Mouse (Mus musculus): ENCODE results near the gene Adck1.
A peak's percentile ranks its signal among the peaks of the same experiment; 100 is the strongest.

Adck1 gene

DNA sequence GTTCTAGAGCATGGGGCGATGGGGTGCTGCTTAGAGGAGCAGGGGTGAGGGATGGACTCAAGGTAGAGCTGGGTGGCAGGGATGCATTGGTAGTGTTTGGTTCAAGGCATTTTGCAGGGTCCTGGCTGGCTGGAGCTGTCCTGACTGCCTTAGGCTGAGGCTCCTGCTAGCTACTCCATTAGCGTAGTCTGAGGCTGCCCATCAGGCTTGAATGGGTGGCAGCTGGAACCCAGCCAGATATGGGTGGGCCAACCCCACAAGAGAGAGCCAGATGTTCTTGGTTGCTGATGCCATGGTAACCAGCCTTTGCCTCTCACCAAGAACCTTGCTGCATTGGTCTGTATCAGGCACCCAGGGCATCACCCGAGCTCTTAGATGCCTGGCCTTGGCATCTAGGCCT is 66.6 kb downstream of the Adck1 start:
- no peak for DNase-seq (ENCODE audit: low spot score)

DNA sequence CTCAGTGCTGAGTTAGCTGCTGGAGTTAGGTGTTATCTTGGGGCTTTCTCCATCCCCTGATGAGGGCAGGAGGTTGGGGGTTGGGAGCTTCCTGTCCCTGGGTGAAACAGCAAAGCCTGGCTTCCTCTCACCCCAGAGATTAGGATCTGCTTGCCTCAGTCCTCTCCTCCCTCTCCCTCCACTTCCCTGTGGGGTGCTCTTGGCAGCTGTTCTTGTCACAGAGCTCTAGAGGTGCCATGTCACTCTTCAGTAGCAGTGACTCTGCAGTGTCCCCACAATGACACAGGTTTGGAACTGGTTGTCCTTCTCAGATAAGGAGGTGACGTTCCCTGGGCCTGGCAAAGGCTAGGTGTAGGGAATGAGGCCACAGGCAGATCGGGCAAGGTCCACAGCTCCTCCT is 68.4 kb downstream of the Adck1 start:
- DNase-seq (ENCODE audit: low spot score) = no peak

DNA sequence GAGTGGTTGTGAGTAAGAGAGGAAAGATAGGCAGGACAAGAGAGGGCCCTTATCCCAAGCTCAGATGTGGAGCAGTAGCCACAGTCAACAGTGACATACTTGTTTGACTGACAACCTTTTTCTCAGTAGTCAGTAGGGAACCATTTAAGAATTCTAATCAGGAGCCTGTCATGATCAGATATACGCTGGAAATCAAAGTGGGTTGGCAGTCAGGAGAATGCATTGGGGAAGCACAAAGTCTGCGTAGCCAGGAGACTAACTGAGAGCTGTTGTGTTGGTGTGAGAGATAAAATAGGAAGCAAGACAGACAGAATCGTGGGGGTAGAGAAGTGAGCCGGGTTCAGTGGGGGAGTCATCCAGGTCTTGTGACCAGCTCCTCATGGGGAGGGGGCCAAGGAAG is 71.9 kb downstream of the Adck1 start:
- no peak for DNase-seq (ENCODE audit: low spot score)

DNA sequence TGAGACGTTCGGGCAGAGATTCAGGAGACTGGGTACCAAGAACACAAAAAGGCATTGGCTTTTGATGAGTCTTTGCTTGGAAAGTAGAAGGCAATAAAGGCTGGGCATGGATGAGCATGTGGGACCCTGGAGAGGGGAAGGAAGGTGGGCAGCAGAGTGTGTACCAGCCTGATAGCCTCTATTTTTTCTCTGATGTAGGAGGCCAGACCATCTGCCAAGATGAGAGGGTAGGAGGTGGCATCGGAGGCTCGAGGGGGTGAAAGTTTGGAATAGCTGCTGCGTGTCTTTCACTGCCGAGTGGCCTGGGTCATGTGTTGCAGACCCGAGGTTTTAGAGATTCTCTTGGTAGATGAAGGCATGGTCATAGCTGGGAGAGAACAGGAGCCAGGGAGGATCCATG is 72.8 kb downstream of the Adck1 start:
- no peak for DNase-seq (ENCODE audit: low spot score)

DNA sequence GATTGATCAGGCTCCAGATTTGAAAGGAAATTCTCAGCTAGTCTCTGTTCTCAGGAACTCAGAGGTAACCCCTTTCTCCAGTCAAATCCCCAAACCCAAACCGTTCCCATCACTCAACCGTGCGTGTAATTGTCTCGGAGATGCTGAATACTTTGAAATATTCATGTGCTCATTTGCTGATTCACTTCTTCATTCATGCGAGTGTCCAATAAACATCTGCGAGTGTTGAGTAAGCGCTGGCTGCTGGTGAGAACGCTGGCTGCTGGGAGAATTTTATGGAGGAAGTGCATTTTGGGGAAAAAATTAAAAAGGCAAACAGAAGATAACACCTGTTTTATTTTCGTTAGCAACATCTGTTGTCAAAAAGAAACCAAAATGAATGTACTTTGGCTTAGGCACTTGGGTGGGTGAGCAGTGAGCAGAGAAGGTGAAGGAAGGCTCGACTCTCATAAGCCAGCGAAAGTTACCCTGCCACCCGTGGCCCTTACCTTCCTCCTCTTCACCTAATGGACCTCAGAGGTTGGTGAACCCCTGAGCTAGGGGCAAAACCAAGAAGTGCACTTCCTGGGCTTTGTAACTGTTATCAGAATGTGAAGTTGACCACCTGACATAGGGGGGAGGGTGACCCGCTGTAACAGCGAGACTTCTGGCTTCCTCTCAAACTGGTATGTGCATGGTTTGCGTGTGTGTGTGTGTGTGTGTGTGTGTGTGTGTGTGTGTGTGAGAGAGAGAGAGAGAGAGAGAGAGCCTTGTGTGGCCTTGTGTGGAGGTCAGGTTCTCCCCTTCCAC is 76.8 kb downstream of the Adck1 start:
- peak; percentile 21 for DNase-seq (ENCODE audit: low spot score)

DNA sequence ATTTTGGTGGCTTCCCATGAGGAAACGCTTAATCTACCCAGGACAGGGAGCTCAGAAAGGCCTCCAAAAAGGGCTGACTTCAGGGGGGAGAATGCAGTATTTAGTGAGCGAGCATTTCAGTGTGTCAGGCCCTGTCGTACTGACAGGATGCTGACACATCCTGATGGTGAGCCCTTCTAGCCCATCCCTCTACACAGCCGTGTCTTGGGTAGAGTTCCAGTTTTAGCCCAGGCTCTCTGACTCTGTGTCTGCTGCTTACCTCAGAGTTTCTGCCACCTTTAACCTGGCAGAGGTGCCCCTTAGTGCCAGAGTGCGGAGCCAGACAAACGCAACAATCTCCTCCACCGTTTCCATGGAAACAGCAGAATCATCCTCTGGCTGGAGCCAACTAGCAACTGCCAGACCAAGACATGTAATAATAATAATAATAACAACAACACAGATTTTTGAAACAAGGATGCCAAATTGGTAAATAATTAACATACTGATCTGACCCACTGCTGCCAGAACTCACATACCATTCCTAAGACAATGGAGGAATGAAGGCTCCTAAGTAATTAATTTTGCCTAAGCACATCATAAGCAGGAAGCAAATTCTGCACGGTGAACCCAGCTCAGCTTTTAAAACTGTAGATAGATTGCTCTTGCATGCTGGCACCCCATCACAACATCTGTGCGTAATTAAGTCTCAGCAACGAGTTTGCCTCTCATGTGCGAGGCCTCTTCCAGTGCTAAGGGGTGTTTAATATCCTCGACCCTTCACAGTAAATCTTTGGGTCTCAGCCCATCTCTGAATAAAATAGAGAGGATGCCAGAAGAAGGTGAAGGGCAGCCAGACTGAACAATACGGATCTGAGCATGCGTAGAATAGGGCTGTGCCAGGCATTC is 81.8 kb downstream of the Adck1 start:
- no peak for DNase-seq (ENCODE audit: low spot score)

DNA sequence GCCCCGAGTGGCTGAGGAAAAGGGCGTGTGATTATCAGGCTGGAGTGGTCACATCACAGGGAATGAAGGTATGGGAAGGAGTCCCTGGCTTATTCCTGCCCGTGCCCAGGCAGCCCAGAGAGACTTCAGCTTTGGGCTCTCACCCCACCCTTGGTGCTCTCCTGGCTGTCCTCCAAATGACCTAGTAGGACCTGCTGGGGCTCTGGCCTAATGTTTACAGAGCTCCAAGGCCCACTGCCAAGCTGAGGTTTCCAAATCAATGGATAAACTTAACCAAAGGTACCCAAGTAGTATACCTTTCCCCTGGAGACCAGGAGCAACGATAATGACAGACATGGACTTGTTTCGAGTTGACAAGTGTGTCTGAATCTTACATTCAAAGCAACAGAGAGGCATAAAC is 83.7 kb downstream of the Adck1 start:
- no peak for DNase-seq (ENCODE audit: low spot score)

DNA sequence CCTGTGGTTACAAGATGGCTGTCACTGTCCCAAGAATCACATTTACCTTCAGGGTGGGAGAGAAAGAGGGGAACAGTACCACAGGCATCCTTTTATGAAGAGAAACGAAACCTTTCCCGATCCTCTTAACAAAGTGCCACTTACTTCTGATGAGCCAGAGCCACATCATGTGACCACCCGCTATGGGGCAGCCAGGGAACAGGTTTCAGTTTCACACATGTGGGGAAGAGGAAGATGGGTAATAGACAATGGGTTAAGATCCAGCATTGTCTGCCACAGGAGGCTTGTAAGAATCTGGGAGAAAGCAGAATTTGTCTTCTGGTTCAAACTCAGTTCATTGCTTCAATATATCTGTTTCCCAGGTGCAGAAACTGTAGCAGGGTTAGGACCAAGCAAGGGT is 85.1 kb downstream of the Adck1 start:
- DNase-seq (ENCODE audit: low spot score) = no peak

DNA sequence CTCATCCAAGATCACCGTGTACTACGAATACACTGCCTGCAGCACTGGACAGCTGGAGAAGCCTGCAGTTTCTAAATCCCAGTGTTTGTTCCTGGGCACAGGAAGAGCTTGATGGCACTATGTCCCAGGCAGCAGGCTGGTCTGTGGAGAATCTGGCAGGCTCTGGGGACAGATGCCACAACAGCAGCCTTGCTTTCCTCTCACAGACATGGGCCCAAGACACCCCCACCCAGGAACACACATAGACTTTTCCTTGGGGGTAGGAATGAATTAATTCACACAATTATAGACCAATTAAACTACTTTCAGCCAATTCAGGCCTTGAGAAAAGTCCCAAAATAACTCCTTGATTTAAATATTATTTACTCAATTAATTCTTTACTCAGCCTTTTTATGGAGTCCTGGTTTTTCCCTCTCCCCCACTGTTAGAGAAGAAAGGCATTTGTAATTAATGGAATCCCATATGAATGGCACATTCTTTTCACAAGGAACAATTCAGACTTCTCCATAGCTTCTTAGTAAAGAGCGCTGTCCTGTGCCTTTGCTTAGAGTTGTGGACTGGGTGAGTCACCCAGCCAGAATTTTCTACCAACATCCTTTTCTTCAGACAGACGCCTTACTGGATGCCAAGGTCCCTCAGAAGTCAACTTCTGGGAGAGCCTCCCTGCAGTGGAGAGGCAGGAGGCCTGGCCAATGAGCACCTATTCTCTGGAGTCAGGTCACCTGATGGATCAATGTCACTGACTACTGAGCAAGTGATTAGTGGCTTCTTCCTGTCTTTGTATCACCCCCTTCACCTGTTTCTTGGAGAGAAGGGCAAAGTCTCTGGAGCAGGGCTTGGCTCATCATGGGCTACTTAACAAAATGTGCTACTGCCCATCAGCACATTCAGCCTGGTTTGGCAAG is 90.6 kb downstream of the Adck1 start:
- no peak for DNase-seq (ENCODE audit: low spot score)

DNA sequence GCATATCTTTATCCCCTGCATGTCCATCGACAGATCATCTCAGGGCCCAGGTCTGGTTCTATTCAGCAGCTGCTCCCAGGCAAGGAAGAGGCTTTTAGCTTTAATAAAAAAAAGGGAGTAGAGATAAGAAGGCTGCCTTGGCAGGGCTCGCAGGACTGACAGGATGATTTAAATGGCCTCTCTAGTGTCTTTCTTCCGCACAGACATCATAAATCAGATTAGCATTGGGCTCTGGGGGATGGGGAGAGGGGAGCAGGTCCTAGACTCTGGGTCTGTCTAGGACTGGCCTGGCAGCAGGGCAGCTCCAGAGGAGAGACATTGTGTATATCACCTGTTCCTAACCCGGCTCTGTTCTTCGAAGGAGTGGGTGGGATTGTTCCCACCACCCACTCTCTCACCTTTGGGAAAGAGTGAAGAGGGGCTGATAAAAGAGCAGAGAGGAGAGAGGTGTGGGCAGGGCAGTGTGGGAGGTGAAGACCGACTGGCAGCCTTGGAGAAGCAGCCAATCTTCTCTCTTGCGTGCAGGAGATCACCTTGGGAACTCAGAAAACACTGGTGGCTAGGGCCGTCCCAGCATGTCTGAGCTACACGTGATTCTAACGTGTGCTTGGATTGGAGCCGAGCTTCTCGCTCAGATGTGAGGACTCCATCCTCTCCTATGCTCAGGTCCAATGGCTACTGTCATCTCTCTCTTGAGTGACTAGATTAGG is 94.5 kb downstream of the Adck1 start:
- no peak for DNase-seq (ENCODE audit: low spot score)

DNA sequence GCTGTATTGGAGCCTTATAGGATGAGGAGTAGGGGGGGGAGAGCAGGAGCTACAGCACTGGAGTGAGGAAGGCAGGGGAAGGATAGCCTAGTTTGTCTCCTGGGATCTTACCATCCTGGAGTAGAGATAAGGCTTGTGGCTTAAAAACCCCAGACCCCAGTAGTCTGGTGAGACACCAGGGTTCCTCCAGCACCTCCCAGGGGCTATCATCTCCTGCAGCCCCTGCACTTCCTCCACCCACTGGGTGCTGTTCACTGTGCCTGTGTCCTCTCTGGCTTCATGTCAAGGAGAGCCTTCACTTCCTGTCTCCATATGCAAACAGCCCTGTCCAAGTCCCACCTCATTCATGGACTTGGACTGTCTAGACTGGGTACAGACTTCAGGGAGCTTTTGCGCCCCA is 96.7 kb downstream of the Adck1 start:
- DNase-seq (ENCODE audit: low spot score) = no peak

DNA sequence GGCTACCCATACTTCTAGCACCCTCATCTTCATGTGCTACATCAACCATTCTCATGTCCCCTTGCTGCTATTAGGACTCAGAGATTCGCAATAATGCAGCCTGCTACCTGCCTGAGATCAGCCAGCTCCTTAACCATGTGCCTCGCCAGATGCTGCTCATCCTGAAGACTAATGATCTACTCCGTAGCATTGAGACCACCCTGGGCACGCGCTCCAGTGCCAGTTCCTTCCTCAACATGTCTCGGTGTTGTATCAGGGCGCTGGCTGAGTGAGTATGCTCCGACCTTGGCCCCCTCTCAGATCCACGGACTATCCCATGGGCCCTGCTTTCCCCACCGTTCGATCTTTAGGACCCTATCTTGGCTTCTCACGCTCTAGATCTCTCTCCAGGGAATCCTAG is 98.6 kb downstream of the Adck1 start:
- no peak for DNase-seq (ENCODE audit: low spot score)

DNA sequence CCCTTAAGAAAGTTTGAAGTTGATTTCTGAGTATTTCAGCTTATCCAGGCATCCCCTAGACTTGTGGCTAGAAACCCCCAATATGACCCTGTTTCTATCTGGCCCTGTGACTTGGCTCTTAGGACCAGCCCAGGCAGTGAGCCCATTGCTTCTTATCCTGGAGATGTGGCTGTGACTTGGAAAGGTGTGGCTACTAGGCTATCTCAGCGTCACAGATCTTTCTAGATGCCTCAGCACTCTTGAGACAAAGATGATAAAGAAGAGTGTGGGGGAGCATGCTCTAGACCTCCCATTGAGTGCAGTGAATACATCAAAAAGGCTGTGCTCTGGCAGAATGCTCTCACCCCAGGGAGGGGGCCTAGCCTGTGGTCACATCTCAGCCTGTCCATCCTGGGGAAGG is 99.1 kb downstream of the Adck1 start:
- no peak for DNase-seq (ENCODE audit: low spot score)

DNA sequence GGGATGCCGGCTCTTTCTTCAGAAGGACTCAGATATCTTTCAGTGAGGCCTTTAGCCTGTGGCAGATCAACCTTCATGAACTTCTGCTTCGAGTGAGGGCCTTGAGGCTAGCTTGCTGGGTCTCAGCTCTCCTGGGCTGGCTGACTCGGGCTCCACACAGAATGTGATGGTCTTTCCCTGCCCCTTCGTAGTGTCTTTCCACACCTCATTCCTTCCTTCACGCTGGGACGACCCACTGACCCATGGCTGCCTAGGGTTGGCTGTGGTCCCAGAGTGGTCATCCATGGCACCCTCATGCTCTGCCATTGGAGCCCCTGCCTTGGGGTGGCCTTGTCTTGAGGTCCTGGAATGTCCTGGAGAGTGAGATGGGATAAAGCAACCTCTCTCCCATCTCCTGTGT is 100.7 kb downstream of the Adck1 start:
- DNase-seq (ENCODE audit: low spot score) = no peak

DNA sequence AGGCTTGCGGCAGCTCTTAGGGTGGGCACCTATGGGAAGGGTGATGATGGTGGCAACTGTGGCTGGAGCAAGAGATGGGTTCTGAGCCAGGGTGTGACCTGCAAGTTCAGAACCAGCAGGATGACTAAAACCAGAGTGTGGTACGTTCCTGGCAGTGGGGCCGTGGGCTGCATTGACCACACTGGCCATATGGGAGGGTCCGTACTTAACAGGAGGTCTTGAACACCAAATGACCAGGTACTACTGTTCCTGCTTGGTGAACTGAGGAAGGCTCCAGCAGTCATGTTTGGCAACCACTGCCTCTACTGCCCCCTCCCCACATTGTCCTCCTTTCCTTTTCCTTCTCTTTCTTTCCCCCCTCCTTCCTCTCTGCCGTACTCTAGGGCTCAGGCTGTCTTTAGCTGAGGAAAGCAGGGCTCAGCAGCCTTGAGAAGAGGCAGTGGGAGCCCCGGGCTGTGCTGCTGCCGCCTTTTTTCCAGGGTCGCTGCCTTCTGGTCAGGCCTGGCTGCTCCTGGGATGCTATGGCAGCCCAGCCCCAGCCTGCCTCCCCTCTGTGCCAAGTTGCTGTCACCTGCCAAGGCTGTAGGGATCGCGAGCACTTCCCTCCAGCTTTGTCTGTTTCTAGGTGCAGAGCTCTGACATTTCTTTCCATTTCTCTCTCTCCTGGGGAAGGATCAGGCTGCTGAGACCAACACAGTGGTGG is 103.4 kb downstream of the Adck1 start:
- DNase-seq (ENCODE audit: low spot score) = no peak

DNA sequence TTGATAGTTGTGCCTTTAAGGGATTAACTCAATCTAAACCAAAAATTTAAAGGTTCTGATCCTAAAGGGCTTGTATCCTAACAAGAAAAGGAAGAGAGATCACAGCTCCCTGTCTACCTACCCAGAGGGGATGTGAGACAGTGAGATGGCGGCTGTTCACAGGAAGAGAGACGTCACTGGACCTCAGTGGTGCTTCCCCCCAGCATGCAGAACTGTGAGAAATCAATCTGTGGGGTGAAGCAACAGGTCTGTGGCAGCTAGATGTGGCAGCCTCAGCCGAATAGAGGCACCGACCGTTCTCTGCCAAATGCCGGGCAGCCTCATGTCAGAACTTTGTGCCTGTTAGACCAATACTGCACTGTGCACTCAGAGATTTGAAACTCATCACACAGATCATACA is 106.4 kb downstream of the Adck1 start:
- DNase-seq (ENCODE audit: low spot score) = peak; percentile 39

DNA sequence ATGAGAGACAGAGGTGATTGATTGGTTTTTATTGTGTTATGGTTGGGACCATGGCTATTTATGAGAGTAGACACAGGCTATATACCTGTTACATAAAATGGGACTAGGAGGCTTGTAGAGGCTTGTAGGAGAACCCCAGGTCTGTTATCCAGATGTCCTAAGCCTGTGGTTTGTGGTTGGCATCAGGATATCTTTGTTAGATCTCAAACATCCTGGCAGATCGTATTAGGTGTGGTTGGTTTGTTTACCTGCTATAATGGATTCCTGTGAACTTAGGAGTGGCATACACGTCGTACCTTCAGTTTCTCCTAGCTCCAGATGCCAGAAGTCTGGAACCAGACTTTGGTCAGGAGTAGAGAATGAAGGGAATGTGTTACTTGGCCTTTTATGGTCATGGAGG is 106.9 kb downstream of the Adck1 start:
- no peak for DNase-seq (ENCODE audit: low spot score)

DNA sequence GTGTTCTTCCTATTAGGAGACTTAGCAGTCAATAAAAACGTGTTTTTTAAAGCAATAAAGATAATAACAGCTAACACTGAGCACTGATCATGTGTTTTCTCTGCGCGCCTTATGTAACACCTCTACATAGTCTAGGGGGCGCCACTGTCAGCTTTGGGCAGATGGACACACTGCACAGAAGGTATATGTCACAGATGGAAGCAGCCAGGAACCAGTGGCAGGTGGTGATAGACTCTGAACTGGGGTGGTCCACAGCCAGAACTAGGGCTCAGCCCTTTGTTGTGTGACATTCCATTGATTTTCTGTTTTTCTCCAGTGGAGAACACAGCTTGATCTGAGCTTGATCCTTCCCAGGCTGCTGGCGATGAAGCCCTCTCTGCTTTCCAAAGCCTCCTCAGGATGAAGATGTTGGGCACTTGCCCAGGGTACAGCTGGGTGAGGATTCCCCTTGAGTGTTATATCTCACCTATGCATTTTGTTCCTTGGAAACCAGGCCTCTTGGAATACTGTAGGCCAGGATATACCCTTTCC is 107.6 kb downstream of the Adck1 start:
- DNase-seq (ENCODE audit: low spot score) = no peak

DNA sequence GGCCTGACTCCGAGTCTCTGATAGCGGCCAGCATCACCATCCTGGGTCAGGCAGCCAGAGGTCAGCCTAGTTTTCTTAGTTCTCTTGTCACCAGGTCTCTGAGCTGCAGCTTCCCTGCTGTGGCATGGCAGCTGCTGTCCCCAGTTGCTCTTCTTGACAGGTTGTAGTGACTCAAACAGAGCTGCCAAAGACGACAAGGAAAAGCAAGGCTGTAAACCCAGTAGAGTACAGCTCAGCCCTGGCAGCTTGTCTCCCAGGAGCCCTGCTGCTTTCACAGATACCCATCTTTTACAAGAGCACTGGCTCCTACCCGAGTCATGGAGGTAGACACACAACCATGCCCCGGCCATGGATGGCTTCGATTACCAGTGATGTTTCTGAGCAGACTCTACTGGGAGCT is 108.3 kb downstream of the Adck1 start:
- DNase-seq (ENCODE audit: low spot score) = no peak

DNA sequence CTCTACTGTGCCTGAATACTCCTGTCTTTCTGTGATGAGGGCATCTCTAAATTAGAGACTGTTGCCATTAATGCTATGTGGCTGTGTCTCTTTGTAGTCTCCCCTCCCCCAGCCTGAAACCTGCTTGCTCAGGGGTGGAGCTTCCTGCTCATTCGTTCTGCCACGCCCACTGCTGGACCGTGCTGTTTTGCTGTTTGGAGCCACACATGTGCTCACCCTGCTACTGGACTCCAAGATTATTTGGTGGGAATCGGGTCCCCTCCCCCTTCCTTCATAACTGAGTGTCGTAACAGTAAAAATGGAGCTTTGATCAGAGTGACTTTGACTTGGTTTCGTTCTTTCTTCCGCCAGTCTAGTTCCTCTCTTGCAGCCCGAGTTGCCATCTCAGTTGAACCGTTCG is 111.5 kb downstream of the Adck1 start:
- peak; percentile 14 for DNase-seq (ENCODE audit: low spot score)

DNA sequence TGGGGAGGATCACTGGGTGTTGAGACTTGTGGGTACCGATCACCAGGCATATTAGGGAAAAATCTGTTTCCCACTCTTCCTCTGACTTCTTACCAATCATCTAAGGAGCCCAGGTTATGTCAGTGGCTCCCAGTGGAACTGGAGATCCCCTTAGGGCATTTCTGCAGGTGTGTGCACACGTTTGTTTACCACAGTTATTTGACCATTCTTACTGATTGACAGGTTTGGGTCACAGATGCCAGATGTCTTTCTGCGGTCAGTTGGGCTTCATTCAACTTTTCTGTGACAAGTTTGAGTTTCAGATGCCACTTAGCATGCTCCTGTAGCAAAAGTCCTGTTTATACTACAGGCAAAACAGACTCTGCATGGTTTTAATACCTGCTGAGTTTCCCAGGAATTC is 112.5 kb downstream of the Adck1 start:
- no peak for DNase-seq (ENCODE audit: low spot score)

All from T-cell, adult 2 months (primary cell).